Mouse (Mus musculus) right cerebral cortex, adult 18-20 months (tissue): Measurements from ENCODE around the gene Ptbp1.

ENCODE experiments used
- DNase-seq: peaks from one replicate; pipeline ENCODE4 v3.0.0; 2022; ENCODE audit warnings: mixed read lengths

Gene Ptbp1

GRCm38 (mm10) chr10:79859116-79859515, 4.9 kb downstream of the Ptbp1 start:
- DNase-seq, result no peak

DNA sequence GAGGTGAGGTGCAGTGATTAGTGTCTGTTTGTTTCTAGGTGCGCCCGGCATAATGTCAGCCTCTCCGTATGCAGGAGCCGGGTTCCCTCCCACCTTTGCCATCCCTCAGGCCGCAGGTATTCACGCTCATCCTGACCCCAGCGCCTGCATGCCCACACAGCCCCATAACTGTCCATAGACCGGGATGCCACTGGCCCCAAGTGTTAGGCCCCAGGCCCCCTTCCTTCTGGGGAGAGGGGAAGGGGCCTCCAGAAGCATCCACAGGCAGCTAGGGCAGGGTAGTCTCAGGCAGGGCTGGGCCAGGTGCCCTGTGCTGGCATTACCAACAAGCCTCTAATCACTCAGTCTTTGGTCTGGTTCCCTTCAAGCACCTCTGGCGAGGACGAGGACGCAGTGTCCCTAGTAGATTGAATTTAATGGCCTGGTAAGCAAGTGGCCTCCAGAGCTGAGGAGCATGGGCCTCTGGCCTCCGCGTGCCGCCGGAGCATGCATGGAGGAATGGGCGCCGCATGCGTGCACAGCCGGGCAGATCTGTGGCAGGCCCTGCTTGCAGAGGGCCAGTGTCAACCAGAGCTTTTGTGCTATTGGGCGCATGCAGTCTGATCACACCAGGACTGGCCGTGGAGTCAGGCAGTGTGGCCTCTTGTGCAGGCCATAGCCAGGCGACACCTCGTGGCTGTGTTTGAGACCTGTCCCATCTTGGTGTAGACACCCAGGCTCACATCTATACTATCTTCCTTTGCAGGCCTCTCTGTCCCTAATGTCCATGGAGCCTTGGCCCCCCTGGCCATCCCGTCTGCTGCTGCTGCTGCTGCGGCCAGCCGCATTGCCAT, 6.1 kb downstream of the Ptbp1 start:
- no peak for DNase-seq

GRCm38 (mm10) chr10:79861230-79862048, 7.2 kb downstream of the Ptbp1 start:
- DNase-seq, result no peak

- DNase-seq, result no peak
These were observed 8.0 kb downstream of the Ptbp1 start for GRCm38 (mm10) chr10:79862049-79862788.

- no peak for DNase-seq
These were observed 8.7 kb downstream of the Ptbp1 start for GRCm38 (mm10) chr10:79862925-79863324.

GRCm38 (mm10) chr10:79864351-79865188, 10.3 kb downstream of the Ptbp1 start:
- DNase-seq, result no peak

- DNase-seq, result no peak
These were observed 11.0 kb downstream of the Ptbp1 start for GRCm38 (mm10) chr10:79865189-79865601.

- DNase-seq, result no peak
These were observed 11.6 kb downstream of the Ptbp1 start for GRCm38 (mm10) chr10:79865801-79866295.

GRCm38 (mm10) chr10:79866601-79867000, 12.4 kb downstream of the Ptbp1 start:
- no peak for DNase-seq

- no peak for DNase-seq
These were observed 17.6 kb downstream of the Ptbp1 start for GRCm38 (mm10) chr10:79871845-79872244.

DNA sequence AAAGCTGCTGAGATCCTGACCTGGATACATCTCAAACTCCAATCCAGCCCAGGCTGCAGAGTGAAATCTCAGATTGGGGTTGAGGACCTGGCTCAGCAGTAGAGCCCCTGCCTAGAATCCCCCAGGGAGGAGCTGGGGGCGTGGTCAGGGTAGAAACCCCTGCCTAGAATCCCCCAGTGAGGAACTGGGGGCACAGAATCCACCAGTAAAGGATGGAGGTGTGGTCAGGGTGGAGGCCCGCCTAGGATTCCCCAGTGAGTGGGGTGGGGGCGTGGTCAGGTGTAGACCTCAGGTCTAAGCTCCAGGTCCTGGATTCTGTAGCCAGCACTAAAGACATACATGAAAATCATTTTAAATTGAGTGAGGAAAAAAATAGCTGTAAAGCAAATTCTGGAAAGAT, 18.6 kb downstream of the Ptbp1 start:
- no peak for DNase-seq

DNA sequence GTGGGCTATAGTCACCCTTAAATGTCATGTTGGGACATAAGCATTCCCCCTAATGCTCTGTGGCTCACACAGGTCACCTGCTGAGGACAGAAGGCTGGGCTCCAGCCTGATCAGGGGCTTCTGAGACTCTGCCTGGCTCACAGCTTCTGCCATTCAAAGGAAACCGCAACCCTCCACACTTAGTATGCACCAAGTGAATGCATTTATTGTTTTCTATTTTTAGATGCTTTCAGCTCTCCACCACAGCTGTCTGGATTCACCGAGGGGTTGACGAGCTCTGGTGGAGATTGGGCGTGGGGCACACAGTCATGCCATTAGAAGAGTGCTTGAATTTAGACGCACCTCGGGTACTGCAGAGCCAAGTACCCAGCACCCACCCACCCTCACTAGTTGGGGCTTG, 19.1 kb downstream of the Ptbp1 start:
- no peak for DNase-seq

DNA sequence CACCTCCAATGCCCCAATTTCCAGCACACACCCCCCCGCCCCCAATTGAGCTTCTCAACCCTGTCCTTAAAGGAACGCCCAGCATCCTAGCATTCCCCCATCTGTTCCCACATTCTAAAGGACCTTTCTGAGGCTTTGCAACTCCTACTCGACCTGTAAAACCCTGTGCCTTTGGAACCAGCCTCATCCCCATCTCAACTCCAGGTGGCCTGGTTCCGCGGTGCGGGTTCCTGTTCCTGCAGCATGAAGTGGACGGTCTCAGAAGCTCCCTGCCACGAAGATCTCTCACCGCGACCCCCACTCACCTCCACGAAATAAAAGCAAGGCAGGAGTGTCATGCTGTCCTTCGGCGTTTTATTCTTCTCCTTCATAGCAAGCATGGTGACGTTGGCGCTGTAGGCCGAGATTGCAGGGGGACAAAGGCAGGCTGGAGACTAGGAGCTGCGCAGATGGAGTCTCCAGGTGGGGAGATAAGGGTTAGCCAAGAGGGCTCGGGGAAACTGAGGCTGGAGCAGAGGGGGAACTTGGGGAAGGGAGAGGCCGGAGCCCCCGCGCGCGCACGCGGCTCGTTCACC, 19.6 kb downstream of the Ptbp1 start:
- DNase-seq, result no peak

- DNase-seq, result peak; percentile 46
These were observed 20.1 kb downstream of the Ptbp1 start, which contains the start of the genes Prtn3 and Plppr3 for GRCm38 (mm10) chr10:79874290-79874862. Gene Prtn3, plus strand, starts transcription at chr10:79874476. Gene Plppr3, minus strand, starts transcription at chr10:79874634.

DNA sequence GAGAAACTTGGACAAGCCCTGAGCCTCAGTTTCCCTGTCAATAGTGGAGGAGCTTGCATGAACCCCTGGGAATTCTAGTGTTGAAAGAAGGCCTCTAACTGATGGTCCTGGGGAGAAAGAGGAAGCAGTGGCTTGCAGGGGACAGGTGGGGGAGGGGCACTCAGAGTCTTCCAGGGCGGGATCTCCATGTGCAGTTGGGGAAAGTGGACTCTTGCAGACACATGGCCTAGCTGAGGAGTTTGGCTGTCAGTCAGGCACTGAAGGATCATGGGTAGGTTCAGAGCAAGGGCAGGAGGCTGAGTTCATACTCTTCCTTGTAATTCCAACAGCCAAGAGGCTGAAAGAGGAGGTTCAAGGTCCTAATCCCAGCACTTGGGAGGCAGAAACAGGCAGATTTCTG, 22.9 kb downstream of the Ptbp1 start:
- DNase-seq, result no peak

- DNase-seq, result no peak
These were observed 23.5 kb downstream of the Ptbp1 start for GRCm38 (mm10) chr10:79877757-79878156.

DNA sequence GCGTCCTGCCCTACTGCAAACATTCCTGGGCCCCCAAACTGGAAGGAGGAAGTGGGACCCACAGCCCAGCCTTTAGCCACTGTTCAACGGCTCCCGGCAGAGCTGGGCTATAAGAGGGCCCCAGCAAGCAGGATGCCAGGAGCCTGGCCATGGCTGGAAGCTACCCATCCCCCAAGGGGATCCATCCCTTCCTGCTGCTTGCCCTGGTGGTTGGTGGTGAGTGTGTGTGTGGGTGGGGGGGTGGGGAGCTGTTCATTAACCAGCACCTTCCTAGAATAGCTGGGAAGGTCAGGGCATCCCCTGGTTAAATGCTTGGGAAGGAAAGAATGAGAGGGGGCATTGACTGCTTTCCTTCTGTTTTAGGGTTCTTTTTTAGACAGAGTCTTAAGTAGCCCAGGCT, 25.3 kb downstream of the Ptbp1 start:
- DNase-seq, result no peak

DNA sequence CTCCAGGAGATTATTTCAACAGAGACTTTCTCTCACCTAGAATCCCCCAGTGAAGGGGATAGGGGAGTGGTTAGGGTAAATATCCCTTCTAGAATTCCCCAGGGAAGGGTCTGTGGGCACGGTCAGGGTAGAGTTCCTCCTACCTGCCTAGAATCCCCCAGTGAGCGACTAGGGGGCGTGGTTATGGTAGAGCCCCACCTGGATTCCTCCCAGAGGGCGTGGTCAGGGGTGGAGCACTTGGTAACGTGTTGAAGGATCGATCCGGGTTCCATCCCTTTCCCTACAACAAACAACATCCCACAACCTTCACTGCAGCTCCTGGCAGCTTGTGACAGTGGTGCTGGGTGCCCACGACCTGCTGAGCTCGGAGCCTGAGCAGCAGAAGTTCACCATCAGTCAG, 26.5 kb downstream of the Ptbp1 start:
- no peak for DNase-seq

GRCm38 (mm10) chr10:79881981-79882380, 27.8 kb downstream of the Ptbp1 start:
- DNase-seq, result no peak

DNA sequence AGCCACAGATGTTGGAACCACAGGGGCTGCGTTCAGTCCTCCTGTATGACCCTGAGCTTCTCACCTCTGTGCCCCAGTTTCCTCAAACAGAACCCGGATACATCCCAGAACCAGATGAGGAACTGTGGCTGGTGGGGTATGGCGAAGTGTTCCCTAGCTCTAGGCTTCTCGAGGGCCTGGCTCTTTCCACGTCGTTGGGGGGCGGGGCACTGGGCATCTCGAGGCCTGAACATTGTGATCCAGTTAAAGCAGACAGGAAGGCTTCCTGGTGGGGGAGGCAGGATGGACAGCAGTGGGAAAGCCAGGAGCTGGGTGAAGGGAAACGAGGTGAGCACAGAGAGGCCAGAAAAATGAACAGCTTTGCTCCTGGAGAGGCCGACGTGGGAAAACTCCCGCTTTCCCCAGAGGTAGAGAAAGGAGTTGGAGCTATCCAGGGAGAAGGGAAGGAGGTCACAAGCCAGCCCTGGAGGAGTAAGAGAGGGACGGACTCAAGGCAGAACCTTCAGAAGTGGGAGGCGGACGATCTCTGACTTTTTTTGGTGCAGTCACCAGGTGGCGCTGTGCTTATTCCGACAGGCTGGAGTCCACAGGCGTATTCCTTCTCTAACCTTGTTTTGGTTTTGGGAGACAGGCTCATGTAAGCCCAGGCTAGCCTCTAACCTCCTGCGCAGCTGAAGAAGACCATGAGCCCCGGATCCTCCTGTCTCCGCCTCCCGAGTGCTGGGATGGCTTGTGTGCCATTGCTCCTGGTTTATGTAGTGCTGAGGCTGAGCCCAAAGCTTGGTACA, 29.3 kb downstream of the Ptbp1 start:
- DNase-seq, result peak; percentile 80
